ENCODE assay signal across 18 mouse cellular contexts in the genomic region with DNA sequence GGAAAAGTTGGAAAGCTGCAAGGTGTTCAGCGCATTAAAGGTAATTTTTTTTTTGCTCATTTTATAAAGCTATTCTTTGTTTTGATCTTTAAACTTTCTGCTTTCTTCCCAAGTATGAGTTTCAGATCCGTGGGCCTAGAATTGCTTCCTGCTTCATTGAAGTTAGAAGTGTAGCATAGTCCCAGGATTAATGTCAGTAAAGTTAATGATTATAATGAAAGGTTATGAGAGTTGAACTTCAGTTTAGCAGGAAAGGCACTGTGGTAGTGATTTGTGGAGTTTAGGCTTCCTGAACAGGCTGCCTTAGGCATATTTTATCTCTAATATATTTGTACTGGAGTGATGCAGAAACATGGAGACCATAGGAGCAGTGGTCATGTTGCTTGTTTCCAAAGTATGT. TPM values are rescaled to one million over a fixed set of nuclear protein-coding genes. Genes with fewer than 3 reads are reported as not detected.
"Had no signal": no experiment of that assay in that cellular context is flagged by ENCODE, and none has a peak within 500 bp of the region (broad histone marks: within the 10 kb centered on the region; RNA-seq: fewer than 3 reads in every experiment).

No protein-coding gene starts in this region.

- H3K36me3 ChIP-seq: neural tube, embryonic 15.5 days; stomach, embryonic 15.5 days had no signal

- DNase-seq: lung, embryonic 14.5 days; lung, postnatal 4 days; midbrain, embryonic 14.5 days; retina, postnatal 1 day; right cerebral cortex, adult 18-20 months; right cerebral cortex, postnatal 25 days; right cerebral cortex, postnatal 4 days; thymus, adult 18-20 months; thymus, postnatal 14 days; thymus, postnatal 36 days had no signal

- H3K27ac ChIP-seq: midbrain, embryonic 10.5 days; midbrain, embryonic 12.5 days; neural tube, embryonic 13.5 days; neural tube, embryonic 15.5 days; stomach, embryonic 15.5 days; stomach, postnatal 0 days had no signal

- H3K4me2 ChIP-seq: lung, embryonic 14.5 days; midbrain, embryonic 12.5 days; neural tube, embryonic 13.5 days; neural tube, embryonic 15.5 days; stomach, embryonic 15.5 days had no signal

- H3K27me3 ChIP-seq: midbrain, embryonic 12.5 days; neural tube, embryonic 13.5 days; neural tube, embryonic 15.5 days; stomach, embryonic 15.5 days had no signal

- H3K4me3 ChIP-seq: midbrain, embryonic 10.5 days; midbrain, embryonic 12.5 days; myocyte; neural tube, embryonic 13.5 days; neural tube, embryonic 15.5 days; stomach, embryonic 15.5 days had no signal

- H3K4me1 ChIP-seq: midbrain, embryonic 12.5 days; neural tube, embryonic 13.5 days; neural tube, embryonic 15.5 days; stomach, embryonic 15.5 days had no signal

- H3K9ac ChIP-seq: lung, embryonic 14.5 days; midbrain, embryonic 12.5 days; neural tube, embryonic 13.5 days; neural tube, embryonic 15.5 days; stomach, embryonic 15.5 days had no signal

- ATAC-seq: midbrain, embryonic 16.5 days had no signal

- H3K9me3 ChIP-seq: midbrain, embryonic 10.5 days; midbrain, embryonic 12.5 days; neural tube, embryonic 13.5 days; neural tube, embryonic 15.5 days; stomach, embryonic 15.5 days had no signal

RNA-seq across cellular contexts. Expression of gene Tlr13, which starts 57.4 kb away (rescaled TPM):
- polyA plus RNA-seq: myocyte had no signal
